Mouse (Mus musculus) retina, adult 2 months (tissue): Measurements from ENCODE around the gene Fgfr2.

Source experiments
- DNase-seq: peaks from one replicate; pipeline ENCODE4 v3.0.0-alpha.2; 2012; ENCODE audit warnings: low read depth, low spot score

Fgfr2 gene

GRCm38 (mm10) chr7:132369784-132370183, 753.4 kb downstream of the Fgfr2 start:
- no peak for DNase-seq

GRCm38 (mm10) chr7:132368859-132369258, 754.3 kb downstream of the Fgfr2 start:
- DNase-seq, result no peak

- no peak for DNase-seq
These were observed 755.8 kb downstream of the Fgfr2 start for GRCm38 (mm10) chr7:132367344-132367743.

GRCm38 (mm10) chr7:132365703-132366384, 757.3 kb downstream of the Fgfr2 start:
- DNase-seq, result no peak

GRCm38 (mm10) chr7:132365111-132365510, 758.0 kb downstream of the Fgfr2 start:
- no peak for DNase-seq

- DNase-seq, result no peak
These were observed 758.6 kb downstream of the Fgfr2 start for GRCm38 (mm10) chr7:132364506-132364905.

GRCm38 (mm10) chr7:132360336-132360735, 762.8 kb downstream of the Fgfr2 start:
- DNase-seq, result no peak

- DNase-seq, result no peak
These were observed 764.4 kb downstream of the Fgfr2 start for GRCm38 (mm10) chr7:132358709-132359108.

- DNase-seq, result no peak
These were observed 764.9 kb downstream of the Fgfr2 start for GRCm38 (mm10) chr7:132358250-132358649.

- DNase-seq, result no peak
These were observed 765.3 kb downstream of the Fgfr2 start for GRCm38 (mm10) chr7:132357841-132358237.

- no peak for DNase-seq
These were observed 766.0 kb downstream of the Fgfr2 start for GRCm38 (mm10) chr7:132356881-132357840.

- DNase-seq, result no peak
These were observed 767.0 kb downstream of the Fgfr2 start for GRCm38 (mm10) chr7:132356185-132356584.

GRCm38 (mm10) chr7:132355767-132356166, 767.4 kb downstream of the Fgfr2 start:
- no peak for DNase-seq

GRCm38 (mm10) chr7:132349075-132349572, 774.0 kb downstream of the Fgfr2 start:
- DNase-seq, result no peak

- no peak for DNase-seq
These were observed 775.7 kb downstream of the Fgfr2 start for GRCm38 (mm10) chr7:132347273-132348045.

- DNase-seq, result no peak
These were observed 777.6 kb downstream of the Fgfr2 start for GRCm38 (mm10) chr7:132345526-132346070.

GRCm38 (mm10) chr7:132344606-132345005, 778.5 kb downstream of the Fgfr2 start:
- DNase-seq, result no peak

GRCm38 (mm10) chr7:132343900-132344299, 779.2 kb downstream of the Fgfr2 start:
- DNase-seq, result no peak

GRCm38 (mm10) chr7:132343146-132343545, 780.0 kb downstream of the Fgfr2 start:
- no peak for DNase-seq

- no peak for DNase-seq
These were observed 783.9 kb downstream of the Fgfr2 start for GRCm38 (mm10) chr7:132339041-132339839.

- no peak for DNase-seq
These were observed 784.8 kb downstream of the Fgfr2 start for GRCm38 (mm10) chr7:132338350-132338749.
